Mouse (Mus musculus) right cerebral cortex, postnatal 36 days (tissue): ENCODE measurements around the gene D930020B18Rik.

Source experiments
- DNase-seq, 2 experiments: peaks; one replicate each; pipeline ENCODE4 v3.0.0; 2022; ENCODE audit warnings: low spot score in 2 of 2, mixed read lengths in 1 of 2

The D930020B18Rik gene

GRCm38 (mm10) chr10:121703619-121704018 lies 62.2 kb downstream of the D930020B18Rik start:
- DNase-seq = no peak

GRCm38 (mm10) chr10:121704871-121705270 lies 63.5 kb downstream of the D930020B18Rik start:
- no peak for DNase-seq

- no peak for DNase-seq
These were observed 64.2 kb downstream of the D930020B18Rik start for GRCm38 (mm10) chr10:121705399-121706163.

- no peak for DNase-seq
These were observed 75.5 kb downstream of the D930020B18Rik start for GRCm38 (mm10) chr10:121716862-121717261.

- no peak for DNase-seq
These were observed 77.7 kb downstream of the D930020B18Rik start for GRCm38 (mm10) chr10:121718896-121719585.

GRCm38 (mm10) chr10:121720701-121721100 lies 79.3 kb downstream of the D930020B18Rik start:
- no peak for DNase-seq

- DNase-seq = no peak
These were observed 85.1 kb downstream of the D930020B18Rik start for GRCm38 (mm10) chr10:121726505-121726904.

- no peak for DNase-seq
These were observed 85.8 kb downstream of the D930020B18Rik start for GRCm38 (mm10) chr10:121727151-121727550.

- no peak for DNase-seq
These were observed 86.8 kb downstream of the D930020B18Rik start for GRCm38 (mm10) chr10:121728226-121728625.

GRCm38 (mm10) chr10:121731048-121731725 lies 89.8 kb downstream of the D930020B18Rik start:
- no peak for DNase-seq

- DNase-seq = no peak
These were observed 91.2 kb downstream of the D930020B18Rik start for GRCm38 (mm10) chr10:121732542-121732941.

GRCm38 (mm10) chr10:121737256-121737655 lies 95.9 kb downstream of the D930020B18Rik start:
- DNase-seq = no peak

- peak; percentile 68 to 76 for DNase-seq
These were observed 98.4 kb downstream of the D930020B18Rik start, which contains the start of gene BC048403 for GRCm38 (mm10) chr10:121739548-121740505. Gene BC048403, plus strand, starts transcription at chr10:121739937.

- no peak for DNase-seq
These were observed 100.9 kb downstream of the D930020B18Rik start for GRCm38 (mm10) chr10:121742336-121742735.
